Mouse (Mus musculus) skeletal muscle tissue, adult 2 months (tissue): ENCODE results near the gene Gm38100.

ENCODE experiments used
- DNase-seq: peaks from one replicate; pipeline ENCODE4 v3.0.0-alpha.2; 2012; ENCODE audit warnings: low read depth, low spot score

The Gm38100 gene

DNA sequence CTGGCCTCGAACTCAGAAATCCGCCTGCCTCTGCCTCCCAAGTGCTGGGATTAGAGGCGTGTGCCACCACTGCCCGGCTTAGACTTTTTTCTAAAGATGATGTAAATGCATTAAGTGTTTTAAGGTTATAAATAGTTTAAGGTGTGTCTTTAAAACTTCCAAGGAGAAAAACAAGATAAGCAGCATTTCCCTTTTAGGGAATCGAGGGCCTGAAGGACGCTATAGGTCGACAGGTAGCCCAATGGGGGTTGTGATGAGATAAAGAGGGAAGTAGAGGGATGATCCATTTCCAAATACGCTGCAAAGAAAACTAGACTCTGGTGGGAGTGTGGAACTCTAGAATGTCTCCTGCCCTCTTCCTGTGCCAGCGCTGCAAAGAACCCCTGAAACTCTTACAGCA is at the start of gene Gm38100:
Gene Gm38100, plus strand, starts transcription at position 301 of the 400 bp plus-strand sequence.
- no peak for DNase-seq

DNA sequence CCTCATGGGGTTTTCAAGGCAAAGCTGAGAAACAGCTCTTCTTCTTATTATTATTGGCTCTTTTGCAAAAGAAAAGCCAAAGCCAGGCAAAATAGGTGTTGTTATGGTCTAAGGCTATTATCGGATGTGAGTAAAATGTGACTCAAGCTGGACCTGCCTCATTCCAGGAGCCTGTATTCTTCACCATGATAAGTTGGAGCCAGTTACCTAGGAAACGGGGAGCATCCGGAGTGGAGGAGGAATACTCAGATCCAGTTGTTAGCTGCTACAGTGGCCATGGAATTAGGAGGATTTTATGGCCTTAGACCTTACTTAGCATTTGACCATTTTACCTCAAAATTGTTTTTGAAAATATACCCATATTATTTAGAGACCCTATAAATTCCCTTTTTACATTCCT is 49.4 kb upstream of the Gm38100 start:
- DNase-seq: no peak

GRCm38 (mm10) chr1:175872028-175872816 is 47.9 kb upstream of the Gm38100 start:
- DNase-seq: no peak

DNA sequence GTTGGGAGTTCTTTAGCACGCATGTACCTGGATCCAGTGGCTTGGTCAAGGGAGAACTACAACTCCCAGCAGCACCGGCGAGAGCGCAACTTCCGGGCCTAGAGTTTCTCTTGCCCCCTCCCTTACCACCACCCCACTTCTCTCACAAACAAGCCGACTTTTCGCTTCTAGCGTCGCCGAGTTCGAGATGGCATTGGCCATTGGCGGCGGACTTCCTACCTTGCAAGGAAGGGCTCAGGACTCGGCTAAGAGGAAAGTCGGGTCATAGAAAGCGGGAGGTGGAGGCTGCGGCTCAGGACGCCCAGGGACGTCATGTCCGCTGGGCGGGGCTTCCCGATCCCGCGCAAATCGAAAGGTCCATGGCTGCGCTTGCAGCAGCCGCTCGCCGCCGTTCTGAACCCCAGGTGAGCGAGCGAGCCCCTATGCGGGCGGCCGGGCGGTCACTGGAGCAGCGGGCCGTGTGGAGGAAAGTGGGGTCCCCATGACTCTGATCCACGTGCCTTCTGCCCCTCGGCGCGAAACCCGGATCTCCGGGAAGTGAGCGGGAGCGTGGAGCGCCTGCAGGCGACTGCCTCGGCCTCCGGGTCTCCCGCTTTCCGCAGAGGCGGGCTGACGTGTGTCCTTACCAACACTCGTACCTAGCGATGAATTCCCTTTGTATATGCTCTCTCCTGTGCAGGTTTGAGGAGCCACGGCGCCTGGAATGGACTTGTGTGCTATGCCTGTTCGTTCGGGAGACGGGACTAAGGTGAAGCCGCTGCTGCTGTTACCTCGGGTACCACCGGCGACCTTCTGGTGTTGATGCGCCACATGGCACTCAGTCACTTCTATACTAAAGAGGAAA is 39.5 kb upstream of the Gm38100 start, which contains the start of gene Exo1:
Gene Exo1, plus strand, starts transcription at position 129 of the 844 bp plus-strand sequence.
- DNase-seq: peak; percentile 54

DNA sequence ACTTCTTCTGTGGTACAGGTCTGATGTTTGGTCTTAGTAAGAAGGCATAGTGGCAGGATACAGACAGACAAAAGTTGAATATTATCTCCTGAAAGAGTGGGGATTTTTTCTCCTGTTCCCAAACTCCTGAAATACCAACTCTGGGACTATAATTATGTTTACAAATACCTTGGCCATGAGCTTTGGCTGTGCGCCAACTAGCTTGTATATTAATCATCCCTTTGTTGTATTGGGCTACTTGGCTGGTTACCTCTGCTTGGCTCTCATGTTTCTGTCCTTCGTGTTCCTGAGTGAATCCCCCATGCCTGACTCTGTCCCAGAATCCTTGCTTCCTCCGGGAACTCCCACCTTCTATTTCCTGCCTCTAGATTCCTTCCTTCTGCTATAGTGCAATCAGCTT is 36.7 kb upstream of the Gm38100 start:
- no peak for DNase-seq

DNA sequence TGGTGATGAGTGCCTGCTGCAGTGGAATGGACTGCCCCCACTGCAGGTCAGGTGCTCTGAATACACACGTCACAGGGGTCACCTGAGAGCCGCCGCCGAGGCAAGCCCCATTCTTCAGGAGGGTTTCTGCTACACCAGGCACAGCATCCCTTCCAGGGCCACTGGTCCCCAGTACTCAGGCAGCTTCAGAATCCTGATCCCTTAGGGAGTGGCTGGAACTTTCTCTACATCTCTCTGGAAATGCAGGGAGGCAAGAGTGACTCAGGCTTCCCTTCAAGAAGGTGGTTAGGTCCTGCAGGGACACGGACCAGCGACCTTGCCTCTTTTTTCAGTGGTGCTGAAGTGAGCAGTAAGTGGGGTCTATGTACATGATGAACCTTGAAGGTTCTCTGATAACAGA is 26.9 kb upstream of the Gm38100 start:
- DNase-seq: no peak

DNA sequence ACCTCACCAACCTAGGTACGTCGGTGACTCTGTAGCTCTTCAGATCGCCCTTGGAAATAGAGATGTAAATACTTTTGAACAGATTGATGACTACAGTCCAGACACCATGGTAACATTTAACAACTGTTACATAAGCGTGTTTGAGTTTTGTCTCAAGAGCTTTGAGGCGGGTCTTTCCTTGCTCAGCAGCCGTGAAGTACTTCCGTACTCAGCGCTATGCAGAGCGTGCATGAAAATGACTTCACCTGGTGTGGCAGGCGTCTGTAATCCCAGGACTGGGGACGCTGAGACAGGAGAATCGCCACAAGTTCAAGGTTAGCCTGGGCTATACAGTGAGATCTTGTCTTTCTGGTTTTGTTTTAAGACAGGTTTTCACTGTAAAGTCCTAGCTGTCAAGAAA is 26.4 kb upstream of the Gm38100 start:
- no peak for DNase-seq

DNA sequence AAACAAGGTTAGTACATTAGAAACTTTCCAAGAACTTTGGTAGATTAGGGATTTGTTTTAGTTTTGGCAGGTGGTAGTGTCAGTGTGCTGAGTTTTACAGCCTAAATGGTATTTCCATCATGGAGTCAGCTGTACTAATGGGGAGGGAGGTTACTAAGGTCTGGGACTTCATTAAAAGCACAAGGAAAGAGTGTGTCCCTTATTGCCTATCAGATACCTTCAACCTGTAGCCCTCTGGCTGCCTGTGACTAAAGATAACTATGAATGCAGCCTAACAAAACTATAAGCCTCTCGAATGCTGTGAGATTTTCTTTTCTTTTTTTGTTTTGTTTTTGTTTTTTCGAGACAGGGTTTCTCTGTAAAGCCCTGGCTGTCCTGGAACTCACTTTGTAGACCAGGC is 8.9 kb upstream of the Gm38100 start:
- DNase-seq: no peak

DNA sequence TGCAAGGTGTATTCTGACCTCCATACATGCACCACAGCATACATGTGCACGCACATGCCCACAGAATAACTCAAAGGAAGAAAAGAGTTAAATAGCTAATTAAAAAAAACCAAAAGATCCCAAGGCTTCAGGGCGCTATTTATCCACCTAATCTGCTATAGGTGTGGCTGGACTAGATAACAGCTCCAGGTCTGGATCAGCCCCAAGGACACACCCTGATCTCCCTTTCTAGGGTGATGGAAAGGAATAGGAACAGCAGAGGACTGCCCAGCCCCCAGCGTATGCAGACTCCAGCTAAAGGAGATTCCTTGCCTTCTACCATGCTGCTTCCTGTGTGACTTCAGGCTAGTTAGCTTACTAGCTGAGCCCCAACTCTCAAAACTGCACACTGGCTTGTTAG is 8.1 kb upstream of the Gm38100 start:
- DNase-seq: no peak

GRCm38 (mm10) chr1:175913728-175914303 is 6.3 kb upstream of the Gm38100 start:
- no peak for DNase-seq

DNA sequence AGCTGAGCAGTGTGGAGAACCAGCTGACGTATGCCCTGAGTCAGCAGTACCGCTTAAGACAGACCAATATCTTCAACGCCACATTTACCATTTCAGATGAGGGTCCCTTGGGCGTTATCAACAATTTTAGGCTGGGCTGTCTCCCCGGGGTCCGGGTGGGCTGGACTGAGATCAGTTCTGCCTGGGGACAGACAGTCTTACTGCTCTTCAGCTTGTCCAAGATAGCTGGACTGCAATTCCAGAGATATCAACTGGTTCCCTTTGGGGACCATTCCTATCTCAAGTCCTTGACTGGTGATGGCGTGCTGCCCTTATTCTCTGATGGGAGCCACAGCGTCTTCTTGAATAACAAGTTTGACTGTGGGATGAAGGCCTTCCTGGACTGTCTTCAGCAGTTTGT is 962 bp downstream of the Gm38100 start:
- no peak for DNase-seq

GRCm38 (mm10) chr1:175923848-175924787 is 4.0 kb downstream of the Gm38100 start:
- peak; percentile 48 for DNase-seq

DNA sequence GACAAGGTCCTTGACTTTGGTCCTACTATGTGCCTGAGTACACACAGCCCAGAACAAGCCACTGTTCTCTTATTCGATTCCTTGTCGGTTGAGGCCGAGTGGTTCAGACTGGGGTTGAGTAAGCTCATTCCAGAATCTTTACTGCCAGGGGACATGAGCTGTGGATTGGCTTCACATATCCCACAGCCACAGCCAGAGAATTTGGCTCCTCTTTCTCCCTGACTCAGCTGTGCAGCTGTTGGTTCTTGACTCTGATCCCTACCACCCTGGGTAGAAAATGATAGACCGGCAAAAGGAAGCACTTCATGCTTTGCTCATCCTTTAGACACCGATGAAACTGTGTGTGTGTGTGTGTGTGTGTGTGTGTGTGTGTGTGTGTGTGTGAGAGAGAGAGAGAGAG is 11.3 kb downstream of the Gm38100 start:
- DNase-seq: peak; percentile 18

- DNase-seq: peak; percentile 44
These were observed 16.2 kb downstream of the Gm38100 start for GRCm38 (mm10) chr1:175936282-175936737.

- DNase-seq: no peak
These were observed 18.6 kb downstream of the Gm38100 start for GRCm38 (mm10) chr1:175938731-175939130.

DNA sequence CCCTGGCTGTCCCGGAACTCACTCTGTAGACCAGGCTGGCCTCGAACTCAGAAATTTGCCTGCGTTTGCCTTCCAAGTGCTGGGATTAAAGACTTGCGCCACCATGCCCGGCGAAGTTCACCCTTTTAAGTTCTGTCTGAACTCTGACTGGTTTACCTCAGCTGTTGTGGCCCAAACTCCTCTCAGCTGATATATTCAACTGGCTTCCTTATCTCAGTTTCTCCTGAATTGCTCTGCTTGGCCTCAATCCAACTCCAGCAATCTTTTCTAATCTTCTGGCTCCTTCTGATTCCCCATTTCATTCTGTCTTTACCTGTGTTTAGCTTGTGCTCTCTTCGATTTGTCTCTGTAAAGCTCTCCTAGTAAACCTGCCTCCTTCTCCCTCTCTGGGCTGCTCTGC is 23.0 kb downstream of the Gm38100 start:
- DNase-seq: no peak

DNA sequence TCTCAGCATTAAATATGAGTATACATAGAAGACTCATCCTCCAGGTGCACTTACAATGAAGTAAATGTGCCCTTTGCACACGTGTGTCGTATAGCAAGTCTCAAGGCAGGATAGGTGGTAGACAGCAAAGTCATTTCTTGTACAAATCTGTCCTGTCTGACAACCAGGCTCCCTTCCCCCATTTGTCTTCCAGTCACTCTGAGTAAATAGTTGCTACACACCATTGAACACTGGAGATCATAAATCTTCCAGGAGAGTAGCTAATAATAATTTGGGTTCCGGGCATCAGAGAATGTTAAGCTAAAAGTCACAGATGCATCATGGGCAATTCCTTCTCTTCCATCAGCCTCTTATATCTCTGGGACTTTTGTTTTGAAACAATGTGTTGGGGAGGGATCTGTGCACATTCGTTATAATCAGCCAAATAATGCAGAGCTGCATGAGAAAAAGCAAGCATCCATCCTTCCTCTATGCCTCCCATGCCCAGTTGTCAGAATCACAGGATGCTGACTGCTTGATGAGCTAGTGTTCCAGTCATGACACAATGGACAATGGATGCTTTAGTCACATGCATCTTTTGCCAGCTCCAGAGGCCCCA is 26.7 kb downstream of the Gm38100 start:
- DNase-seq: no peak

DNA sequence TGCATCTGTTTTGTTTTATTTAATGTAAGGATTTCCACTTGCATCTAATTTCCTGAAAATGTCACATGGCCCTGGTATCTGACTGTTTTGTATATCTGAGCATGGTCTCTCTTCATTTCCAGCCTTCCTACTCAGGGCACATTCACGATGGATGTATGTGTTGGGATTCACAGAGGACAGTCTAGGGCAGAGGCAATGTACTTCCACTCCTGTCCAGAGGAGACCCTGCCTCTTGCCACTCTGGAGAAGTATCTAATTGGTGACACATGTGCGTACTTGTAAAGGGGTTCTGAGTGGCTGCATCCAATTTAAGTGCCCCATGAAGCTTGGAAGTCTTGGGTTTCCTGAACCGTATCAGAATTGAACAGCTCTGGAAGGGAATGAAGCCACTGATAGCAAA is 30.3 kb downstream of the Gm38100 start:
- no peak for DNase-seq

GRCm38 (mm10) chr1:175950851-175951250 is 30.7 kb downstream of the Gm38100 start:
- DNase-seq: no peak

GRCm38 (mm10) chr1:175961786-175962185 is 41.7 kb downstream of the Gm38100 start:
- DNase-seq: no peak
